Mouse (Mus musculus): Measurements from ENCODE around the gene Npc2. TPM values are rescaled to one million over a fixed set of nuclear protein-coding genes. Genes with fewer than 3 reads are reported as not detected.

Gene Npc2
- total RNA-seq, 2 experiments from 2014 or later = 86.0 to 127 TPM

DNA sequence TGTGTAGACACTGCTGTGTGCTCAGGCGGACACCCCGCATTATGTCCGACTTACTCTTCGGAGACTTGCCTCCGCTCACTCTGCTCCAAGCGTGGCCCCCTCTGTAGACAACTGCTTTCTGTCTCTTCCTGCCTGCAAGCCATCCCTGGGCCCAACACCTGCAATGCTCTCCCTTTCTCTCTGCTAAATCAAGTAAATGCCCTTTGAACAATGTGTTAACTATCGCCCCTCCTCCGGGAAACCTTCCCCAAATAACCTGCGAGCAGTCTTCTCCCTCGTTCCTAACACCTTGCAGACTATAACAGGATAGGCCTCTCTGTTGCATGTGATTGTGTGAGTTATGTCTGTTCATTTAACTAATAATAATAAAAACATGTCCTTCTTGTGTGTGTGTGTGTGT is 29.5 kb downstream of the Npc2 start:
- no peak for ATAC-seq (replicated peaks; ENCODE audit: poor library complexity, severe bottlenecking)

- no peak for ATAC-seq (replicated peaks; ENCODE audit: poor library complexity, severe bottlenecking)
Observed at GRCm38 (mm10) chr12:84733366-84733765, 39.6 kb downstream of the Npc2 start.

- no peak for ATAC-seq (replicated peaks; ENCODE audit: poor library complexity, severe bottlenecking)
Observed at GRCm38 (mm10) chr12:84728421-84728820, 44.5 kb downstream of the Npc2 start.

GRCm38 (mm10) chr12:84727434-84727833 is 45.5 kb downstream of the Npc2 start:
- no peak for ATAC-seq (replicated peaks; ENCODE audit: poor library complexity, severe bottlenecking)

GRCm38 (mm10) chr12:84726986-84727385 is 46.0 kb downstream of the Npc2 start:
- ATAC-seq (replicated peaks; ENCODE audit: poor library complexity, severe bottlenecking) = no peak

DNA sequence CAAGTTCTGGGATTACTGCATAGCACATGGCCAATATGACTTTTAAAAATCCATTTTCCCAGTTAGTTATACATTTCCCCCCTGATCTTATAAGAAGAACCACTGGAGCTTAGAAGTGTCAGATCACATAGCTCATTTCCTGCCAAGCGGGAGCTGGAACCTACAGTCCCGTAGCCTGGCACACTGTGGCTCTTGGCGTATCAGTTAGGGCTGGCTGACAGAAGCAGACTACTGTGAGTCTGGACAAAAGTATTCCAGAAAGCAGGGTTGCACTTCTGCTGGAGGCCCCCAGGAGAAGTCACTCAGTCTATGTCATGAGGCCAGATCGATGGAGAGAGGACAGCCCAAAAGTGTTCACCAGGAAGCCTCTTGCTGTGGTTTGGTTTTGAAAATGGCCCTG is 46.6 kb downstream of the Npc2 start:
- no peak for ATAC-seq (replicated peaks; ENCODE audit: poor library complexity, severe bottlenecking)

DNA sequence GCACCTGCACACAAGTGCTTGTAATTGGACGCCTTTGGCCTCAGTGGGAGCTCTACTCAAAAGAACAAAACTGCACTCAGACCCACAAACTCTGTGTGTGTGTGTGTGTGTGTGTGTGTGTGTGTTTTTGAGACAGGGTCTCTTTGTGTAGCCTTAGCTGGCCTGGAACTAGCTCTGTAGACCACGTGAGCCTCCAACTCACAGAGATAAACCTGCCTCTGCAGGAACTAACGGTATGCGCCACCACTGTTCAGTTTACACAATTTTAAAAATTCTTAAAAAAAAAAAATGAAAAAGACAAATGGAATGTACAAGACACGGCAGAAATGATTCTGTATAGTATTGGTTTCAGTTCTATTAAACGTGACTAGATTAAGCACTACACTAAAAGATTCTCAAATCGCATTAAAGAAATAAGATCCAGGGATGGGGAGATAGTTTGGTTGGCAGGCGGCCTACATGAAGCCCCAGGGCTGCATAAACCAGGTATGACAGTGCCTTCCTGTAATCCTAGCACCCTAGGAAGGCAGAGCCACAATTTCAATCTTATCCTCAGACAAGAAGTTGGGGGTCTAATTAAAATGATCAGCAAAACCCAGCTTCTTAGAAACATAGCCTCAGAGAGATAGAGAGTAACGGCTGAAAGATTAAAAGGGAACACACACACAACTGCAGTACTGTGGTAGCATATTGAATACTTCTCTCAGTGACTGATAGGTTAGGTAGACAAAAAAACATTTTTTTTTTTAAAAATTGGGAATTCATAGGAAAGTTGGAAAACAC is 54.3 kb downstream of the Npc2 start:
- ATAC-seq (replicated peaks; ENCODE audit: poor library complexity, severe bottlenecking) = no peak

DNA sequence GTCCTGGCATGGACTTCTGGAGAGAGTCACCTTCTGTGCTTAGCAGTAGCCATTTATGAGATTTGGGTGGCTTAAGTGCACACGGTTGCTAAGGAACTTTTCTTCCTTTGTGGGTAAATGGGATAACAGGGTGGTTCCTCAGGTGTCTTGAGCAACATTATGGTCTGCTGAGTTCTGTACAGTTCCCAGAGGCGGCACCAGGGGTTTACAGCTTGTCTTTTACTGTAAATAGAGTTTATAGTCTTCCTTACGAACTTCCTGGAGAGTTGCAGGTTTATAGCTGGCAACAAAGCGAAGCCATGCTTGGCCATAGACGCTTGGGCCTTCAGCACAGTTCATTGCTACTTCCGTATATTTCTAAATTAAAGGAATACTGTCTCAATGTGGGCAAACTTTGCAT is 58.4 kb downstream of the Npc2 start:
- ATAC-seq (replicated peaks; ENCODE audit: poor library complexity, severe bottlenecking) = no peak

GRCm38 (mm10) chr12:84709842-84710439 is 63.0 kb downstream of the Npc2 start:
- no peak for ATAC-seq (replicated peaks; ENCODE audit: poor library complexity, severe bottlenecking)

GRCm38 (mm10) chr12:84707804-84708203 is 65.1 kb downstream of the Npc2 start:
- no peak for ATAC-seq (replicated peaks; ENCODE audit: poor library complexity, severe bottlenecking)

GRCm38 (mm10) chr12:84706886-84707285 is 66.1 kb downstream of the Npc2 start:
- ATAC-seq (replicated peaks; ENCODE audit: poor library complexity, severe bottlenecking) = no peak

Other genes starting within 250 kb of the Npc2 start
- gene Vsx2, start 203.4 kb downstream of the Npc2 start, total RNA-seq (2014; fragmentation: Nextera tagmentation) = not detected in 2 replicates
- not detected in 2 replicates for gene Vsx2, start 203.4 kb downstream of the Npc2 start, total RNA-seq (2017)
- 6.9 and 12.3 TPM in 2 replicates for gene Abcd4, start 155.7 kb downstream of the Npc2 start, total RNA-seq (2014; fragmentation: Nextera tagmentation)
- gene Abcd4, start 155.7 kb downstream of the Npc2 start, total RNA-seq (2017) = 2.9 and 3.6 TPM in 2 replicates
- gene Vrtn, start 132.1 kb downstream of the Npc2 start, total RNA-seq (2014; fragmentation: Nextera tagmentation) = not detected in 2 replicates
- gene Vrtn, start 132.1 kb downstream of the Npc2 start, total RNA-seq (2017) = not detected in 2 replicates
- gene Syndig1l, start 74.3 kb downstream of the Npc2 start, total RNA-seq (2014; fragmentation: Nextera tagmentation) = not detected in 2 replicates
- gene Syndig1l, start 74.3 kb downstream of the Npc2 start, total RNA-seq (2017) = not detected in 2 replicates
- gene Isca2, start 99 bp upstream of the Npc2 start, total RNA-seq (2014; fragmentation: Nextera tagmentation) = 81.7 and 107 TPM in 2 replicates
- gene Isca2, start 99 bp upstream of the Npc2 start, total RNA-seq (2017) = 58.6 and 66.2 TPM in 2 replicates
- gene Ltbp2, start 103.4 kb upstream of the Npc2 start, total RNA-seq (2014; fragmentation: Nextera tagmentation) = not detected in 2 replicates
- gene Ltbp2, start 103.4 kb upstream of the Npc2 start, total RNA-seq (2017) = not detected in 2 replicates
- gene Fcf1, start 197.7 kb upstream of the Npc2 start, total RNA-seq (2014; fragmentation: Nextera tagmentation) = 131 and 137 TPM in 2 replicates
- gene Fcf1, start 197.7 kb upstream of the Npc2 start, total RNA-seq (2017) = 120 and 140 TPM in 2 replicates
- 31.0 and 38.8 TPM in 2 replicates for gene Arel1, start 197.7 kb upstream of the Npc2 start, total RNA-seq (2014; fragmentation: Nextera tagmentation)
- gene Arel1, start 197.7 kb upstream of the Npc2 start, total RNA-seq (2017) = 37.8 and 45.9 TPM in 2 replicates
- gene Ylpm1, start 223.2 kb upstream of the Npc2 start, total RNA-seq (2014; fragmentation: Nextera tagmentation) = 88.8 and 96.9 TPM in 2 replicates
- 50.0 and 50.5 TPM in 2 replicates for gene Ylpm1, start 223.2 kb upstream of the Npc2 start, total RNA-seq (2017)

Data from granulocyte monocyte progenitor cell, adult 5-6 weeks (primary cell).